12 mouse cellular contexts compared by ENCODE assay signal in genomic region chr10:62530183-62530582, GRCm38 (mm10). TPM values are rescaled to one million over a fixed set of nuclear protein-coding genes. Genes with fewer than 3 reads are reported as not detected.
DNase-seq lines count a peak whose midpoint lies in the region; ATAC-seq and TF ChIP-seq lines count a peak whose summit lies in the region.
"Had no signal": no experiment of that assay in that cellular context is flagged by ENCODE, and none has a peak within 500 bp of the region (broad histone marks: within the 10 kb centered on the region; RNA-seq: fewer than 3 reads in every experiment).

No protein-coding gene starts in this region.

- no peak for TF ChIP-seq POLR2A in liver, adult 2 months (IDR thresholded peaks at IDR 0.05; ENCODE audit: extremely low read depth, insufficient read depth, low read length)

- peak; percentile 27 for DNase-seq in liver, adult 2 months (ENCODE audit: extremely low read depth, low read depth, low spot score)
- no peak for DNase-seq in liver, postnatal 0 days
- peak; percentile 81 for DNase-seq in heart, adult 8-10 months (ENCODE audit: low spot score)
- DNase-seq in kidney, postnatal 36 days = peak; percentile 84 to 90
- DNase-seq in testis, postnatal 10 days (ENCODE audit: low spot score) = peak; percentile 58
- DNase-seq in layer of hippocampus, postnatal 36 days = no peak
- DNase-seq: liver, embryonic 13.5 days had no signal

- H3K79me2 ChIP-seq in liver, adult 2 months (ENCODE audit: control insufficient read depth, insufficient read depth, low read length) = no peaks in the 10 kb centered on the region

- no peak for TF ChIP-seq CTCF in liver, adult 2 months (IDR thresholded peaks at IDR 0.05; ENCODE audit: low read depth, low read length)
- no peak for TF ChIP-seq CTCF in liver, postnatal 0 days (IDR thresholded peaks at IDR 0.05; ENCODE audit: low read depth)

- no peak for ATAC-seq in liver, postnatal 0 days
- no peak for ATAC-seq in midbrain, embryonic 15.5 days (replicated peaks)
- no peak for ATAC-seq in hindbrain, embryonic 16.5 days
- ATAC-seq: forebrain, embryonic 14.5 days had no signal

- H3K36me3 ChIP-seq in liver, adult 2 months (ENCODE audit: control insufficient read depth, insufficient read depth, low read length) = no peaks in the 10 kb centered on the region
- H3K36me3 ChIP-seq in liver, postnatal 0 days (replicated peaks; ENCODE audit: insufficient read depth, low read length) = no peaks in the 10 kb centered on the region
- H3K36me3 ChIP-seq in midbrain, embryonic 15.5 days (replicated peaks) = no peaks in the 10 kb centered on the region
- H3K36me3 ChIP-seq in hindbrain, embryonic 16.5 days (ENCODE audit: control insufficient read depth, insufficient read depth, low read length) = no peaks in the 10 kb centered on the region
- H3K36me3 ChIP-seq: hindbrain, embryonic 10.5 days; liver, embryonic 13.5 days had no signal

- no peak overlapping the region for H3K4me3 ChIP-seq in liver, adult 2 months (ENCODE audit: insufficient read depth, low read depth, low read length)
- H3K4me3 ChIP-seq in liver, postnatal 0 days (ENCODE audit: low read depth, low read length) = no peak overlapping the region
- H3K4me3 ChIP-seq in midbrain, embryonic 15.5 days = no peak overlapping the region
- no peak overlapping the region for H3K4me3 ChIP-seq in hindbrain, embryonic 16.5 days (ENCODE audit: low read length)
- H3K4me3 ChIP-seq: hindbrain, embryonic 10.5 days; liver, embryonic 13.5 days had no signal

- no peak overlapping the region for H3K9ac ChIP-seq in liver, adult 2 months (ENCODE audit: low read depth, low read length)
- no peak overlapping the region for H3K9ac ChIP-seq in liver, postnatal 0 days (replicated peaks)
- no peak overlapping the region for H3K9ac ChIP-seq in midbrain, embryonic 15.5 days
- no peak overlapping the region for H3K9ac ChIP-seq in hindbrain, embryonic 16.5 days (ENCODE audit: low read depth, low read length)
- H3K9ac ChIP-seq: liver, embryonic 13.5 days had no signal

- no peaks in the 10 kb centered on the region for H3K4me1 ChIP-seq in liver, adult 2 months (ENCODE audit: control insufficient read depth, insufficient read depth, low read length)
- H3K4me1 ChIP-seq in liver, postnatal 0 days (ENCODE audit: insufficient read depth) = no peaks in the 10 kb centered on the region
- H3K4me1 ChIP-seq in midbrain, embryonic 15.5 days = no peaks in the 10 kb centered on the region
- no peaks in the 10 kb centered on the region for H3K4me1 ChIP-seq in hindbrain, embryonic 16.5 days (ENCODE audit: control insufficient read depth, insufficient read depth, low read depth, low read length)
- H3K4me1 ChIP-seq: hindbrain, embryonic 10.5 days; liver, embryonic 13.5 days had no signal

- no peaks in the 10 kb centered on the region for H3K9me3 ChIP-seq in liver, postnatal 0 days (ENCODE audit: low read length)
- no peaks in the 10 kb centered on the region for H3K9me3 ChIP-seq in midbrain, embryonic 15.5 days
- H3K9me3 ChIP-seq in hindbrain, embryonic 16.5 days (ENCODE audit: control insufficient read depth, low read length) = no peaks in the 10 kb centered on the region
- H3K9me3 ChIP-seq: hindbrain, embryonic 10.5 days; liver, embryonic 13.5 days had no signal

- H3K4me2 ChIP-seq in liver, postnatal 0 days (ENCODE audit: low read depth, low read length) = no peak overlapping the region
- no peak overlapping the region for H3K4me2 ChIP-seq in midbrain, embryonic 15.5 days
- no peak overlapping the region for H3K4me2 ChIP-seq in hindbrain, embryonic 16.5 days (ENCODE audit: low read length)
- H3K4me2 ChIP-seq: liver, embryonic 13.5 days had no signal

- TF ChIP-seq EP300 in liver, postnatal 0 days (IDR thresholded peaks at IDR 0.05; ENCODE audit: low read depth) = no peak

- no peaks in the 10 kb centered on the region for H3K27me3 ChIP-seq in liver, adult 2 months (ENCODE audit: control insufficient read depth, insufficient read depth, low read length)
- no peaks in the 10 kb centered on the region for H3K27me3 ChIP-seq in liver, postnatal 0 days (ENCODE audit: insufficient read depth, low read length)
- no peaks in the 10 kb centered on the region for H3K27me3 ChIP-seq in midbrain, embryonic 15.5 days (replicated peaks)
- no peaks in the 10 kb centered on the region for H3K27me3 ChIP-seq in hindbrain, embryonic 16.5 days (replicated peaks; ENCODE audit: control insufficient read depth, insufficient read depth, low read length)
- H3K27me3 ChIP-seq: liver, embryonic 13.5 days had no signal

- 52% methylated on average over 9 of the region's 9 CpGs for WGBS in liver, adult 2 months
- WGBS in liver, postnatal 0 days (ENCODE audit: insufficient replicate concordance) = 53% methylated on average over 9 of the region's 9 CpGs
- WGBS in midbrain, embryonic 15.5 days = 87% methylated on average over 9 of the region's 9 CpGs
- WGBS in hindbrain, embryonic 16.5 days = 85% methylated on average over 9 of the region's 9 CpGs

- no peak overlapping the region for H3K27ac ChIP-seq in liver, adult 2 months (replicated peaks; ENCODE audit: insufficient read depth, low read depth, low read length)
- H3K27ac ChIP-seq in liver, postnatal 0 days (ENCODE audit: low read depth) = no peak overlapping the region
- no peak overlapping the region for H3K27ac ChIP-seq in midbrain, embryonic 15.5 days
- H3K27ac ChIP-seq in hindbrain, embryonic 16.5 days (ENCODE audit: low read depth, low read length) = no peak overlapping the region
- H3K27ac ChIP-seq: hindbrain, embryonic 10.5 days; liver, embryonic 13.5 days; stomach, postnatal 0 days had no signal

RNA-seq across cellular contexts. Expression of gene Srgn, which starts 2.9 kb away (rescaled TPM):
- total RNA-seq in liver, adult 2 months (2014; rRNA removed) = 11.9 and 15.9 TPM in 2 replicates
- polyA plus RNA-seq in liver, adult 2 months (2012; rRNA removed) = 4.3 and 5.0 TPM in 2 replicates
- polyA plus RNA-seq in liver, postnatal 0 days (2015; fragmentation: Nextera tagmentation; extraction: Ambion mirVana) = 108 and 110 TPM in 2 replicates
- total RNA-seq in heart, adult 8-10 months (2022) = 10 to 100 TPM; 36.1 to 45.8 (median 37.8) TPM
- 10.5 and 12.1 TPM in 2 replicates for polyA plus RNA-seq in midbrain, embryonic 15.5 days (2015; fragmentation: Nextera tagmentation; extraction: Ambion mirVana)
- 1 to 10 TPM; 8.4 to 8.5 TPM for total RNA-seq in layer of hippocampus, postnatal 36 days (2021)
- 10.0 and 14.0 TPM in 2 replicates for polyA plus RNA-seq in hindbrain, embryonic 16.5 days (2015; fragmentation: Nextera tagmentation; extraction: Ambion mirVana)

RNA-seq across cellular contexts. Expression of gene Vps26a, which starts 43.6 kb away (rescaled TPM):
- 34.1 and 39.7 TPM in 2 replicates for total RNA-seq in liver, adult 2 months (2014; rRNA removed)
- 7.2 and 7.7 TPM in 2 replicates for polyA plus RNA-seq in liver, adult 2 months (2012; rRNA removed)
- polyA plus RNA-seq in liver, postnatal 0 days (2015; fragmentation: Nextera tagmentation; extraction: Ambion mirVana) = 32.1 and 33.8 TPM in 2 replicates
- total RNA-seq in heart, adult 8-10 months (2022) = 10 to 100 TPM; 42.9 to 55.6 (median 50.1) TPM
- 52.6 and 55.0 TPM in 2 replicates for polyA plus RNA-seq in midbrain, embryonic 15.5 days (2015; fragmentation: Nextera tagmentation; extraction: Ambion mirVana)
- total RNA-seq in layer of hippocampus, postnatal 36 days (2021) = 10 to 100 TPM; 43.2 to 46.8 TPM
- 60.5 and 61.1 TPM in 2 replicates for polyA plus RNA-seq in hindbrain, embryonic 16.5 days (2015; fragmentation: Nextera tagmentation; extraction: Ambion mirVana)

RNA-seq across cellular contexts. Expression of gene Kif1bp, which starts 48.1 kb away (rescaled TPM):
- total RNA-seq in liver, adult 2 months (2014; rRNA removed) = 8.3 and 8.6 TPM in 2 replicates
- polyA plus RNA-seq in liver, adult 2 months (2012; rRNA removed) = 8.2 and 9.8 TPM in 2 replicates
- polyA plus RNA-seq in liver, postnatal 0 days (2015; fragmentation: Nextera tagmentation; extraction: Ambion mirVana) = 6.5 and 7.2 TPM in 2 replicates
- 10 to 100 TPM; 43.5 to 46.8 (median 44.8) TPM for total RNA-seq in heart, adult 8-10 months (2022)
- polyA plus RNA-seq in midbrain, embryonic 15.5 days (2015; fragmentation: Nextera tagmentation; extraction: Ambion mirVana) = 76.4 and 77.3 TPM in 2 replicates
- 100 to 1,000 TPM; 206 to 214 TPM for total RNA-seq in layer of hippocampus, postnatal 36 days (2021)
- polyA plus RNA-seq in hindbrain, embryonic 16.5 days (2015; fragmentation: Nextera tagmentation; extraction: Ambion mirVana) = 73.2 and 73.6 TPM in 2 replicates

Comparison
In these comparisons a context has a peak if more than half of its experiments do, and no peak if none do; other contexts are left out.
1. DNase-seq: peak in liver, adult 2 months (single experiment), heart, adult 8-10 months (single experiment), kidney, postnatal 36 days (2 of 2) and testis, postnatal 10 days (single experiment); none in liver, postnatal 0 days (single experiment) and layer of hippocampus, postnatal 36 days (0 of 2).